Mouse (Mus musculus) heart, adult 11 months (tissue): ENCODE data around the gene Gm20605.

Experiments used
- DNase-seq: peaks from one replicate; pipeline ENCODE4 v3.0.0; 2022

The Gm20605 gene

DNA sequence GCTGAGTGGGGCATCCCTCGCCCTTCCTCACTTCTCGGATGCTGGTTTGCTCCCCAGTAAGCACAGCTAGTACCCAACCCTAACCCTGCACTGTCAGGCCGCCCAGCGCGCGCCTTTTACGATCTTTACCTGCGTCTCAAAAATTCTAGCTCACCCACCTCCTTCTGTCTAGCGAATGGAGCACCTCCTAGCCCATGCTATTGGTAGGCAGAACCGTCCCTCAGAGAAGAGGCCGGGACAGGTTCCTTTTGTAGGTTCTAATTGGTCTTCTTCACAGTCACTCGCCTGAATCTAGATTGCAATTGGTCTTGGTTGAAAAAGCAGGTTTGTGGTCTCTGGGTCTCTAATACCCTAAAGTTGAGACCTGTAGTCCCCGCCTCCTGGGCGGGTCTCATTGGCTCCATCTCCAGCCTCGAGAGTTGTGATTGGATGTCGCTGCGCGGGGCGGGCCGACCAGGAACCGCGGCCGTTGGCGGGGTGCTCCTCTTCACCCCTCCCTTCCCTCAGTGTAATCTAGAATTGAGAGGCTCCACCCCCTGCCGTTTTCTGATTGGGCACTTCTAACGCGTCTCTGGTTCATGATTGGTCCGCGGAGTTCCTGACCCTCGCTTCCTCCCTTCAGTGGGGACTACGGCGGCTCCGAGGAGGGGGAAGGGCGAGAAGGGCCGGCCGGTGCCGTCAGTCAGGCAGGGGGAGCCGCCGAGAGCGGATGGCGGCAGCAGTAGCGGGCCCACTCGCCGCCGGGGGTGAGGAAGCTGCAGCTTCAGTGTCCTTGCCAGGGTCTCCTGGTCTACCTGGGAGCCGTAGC, at the start of gene Gm20605, which contains the start of the genes Fbxo24 and Lrch4:
Gene Gm20605, plus strand, starts transcription at position 678 of the 808 bp plus-strand sequence.
Gene Fbxo24, minus strand, starts transcription at position 505 of the 808 bp plus-strand sequence.
Gene Lrch4, plus strand, starts transcription at position 624 of the 808 bp plus-strand sequence.
- peak; percentile 100 for DNase-seq

DNA sequence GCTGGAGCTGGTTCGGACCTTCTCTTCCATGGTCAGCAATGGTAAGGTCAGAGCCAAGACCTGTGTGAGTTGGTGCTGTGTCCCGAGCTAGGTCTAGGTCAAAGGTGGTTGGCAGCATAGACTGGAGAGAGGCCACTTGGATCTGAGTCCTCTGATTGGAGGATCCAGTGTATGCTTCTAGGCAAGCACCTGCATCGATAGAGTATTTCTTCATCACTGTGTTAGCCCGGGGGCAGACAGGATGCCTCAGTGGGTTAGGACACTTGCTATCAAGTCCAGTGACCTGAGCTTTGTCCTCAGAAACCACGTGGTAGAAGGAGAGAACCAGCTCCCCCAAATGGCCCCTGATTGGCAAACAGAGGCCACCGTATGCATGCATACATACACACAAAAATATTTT, 48.7 kb upstream of the Gm20605 start:
- no peak for DNase-seq

DNA sequence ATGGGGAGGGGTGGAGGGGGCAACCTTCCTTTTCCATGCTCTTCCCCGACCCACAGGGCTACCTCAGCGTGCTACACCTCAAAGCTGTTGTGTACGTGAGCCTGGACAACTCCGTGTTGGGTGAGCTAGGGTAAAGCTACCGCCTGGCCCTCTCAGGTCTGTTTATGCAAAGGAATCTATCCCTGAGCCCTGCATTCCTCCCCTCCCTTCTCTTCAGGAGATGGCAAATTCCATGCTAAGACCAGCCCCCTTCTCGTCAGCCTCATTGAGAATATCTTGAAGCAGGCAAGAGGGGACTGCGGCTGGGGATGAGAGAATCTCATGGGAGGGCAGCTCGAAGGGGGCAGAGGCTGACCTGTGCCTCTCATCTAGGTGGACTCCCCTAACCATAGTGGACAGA, 46.3 kb upstream of the Gm20605 start:
- DNase-seq, result no peak

DNA sequence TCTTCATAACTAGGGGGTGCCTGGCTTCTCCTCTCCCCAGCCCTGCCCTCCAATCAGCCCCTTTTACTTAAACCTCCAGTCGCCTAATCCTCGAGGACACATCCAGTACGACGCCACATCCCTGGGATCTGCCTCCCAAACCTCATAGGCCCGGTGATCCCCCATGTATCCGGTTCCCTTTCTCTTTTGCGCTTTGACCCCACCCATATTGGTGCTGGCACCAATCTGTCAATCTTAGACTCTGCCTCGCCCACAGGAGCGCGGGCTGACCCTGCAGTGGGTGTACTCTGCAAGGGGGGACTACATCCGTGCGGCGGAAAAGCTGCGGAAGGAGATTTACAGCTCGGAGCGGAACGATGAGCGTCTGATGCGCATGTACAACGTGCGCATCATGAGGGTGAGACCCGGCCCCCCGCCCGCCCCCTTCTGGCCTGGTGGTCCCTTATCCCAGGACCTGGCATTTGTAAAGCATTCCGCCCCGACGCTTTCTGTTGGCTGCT, 45.3 kb upstream of the Gm20605 start:
- DNase-seq, result peak; percentile 96

DNA sequence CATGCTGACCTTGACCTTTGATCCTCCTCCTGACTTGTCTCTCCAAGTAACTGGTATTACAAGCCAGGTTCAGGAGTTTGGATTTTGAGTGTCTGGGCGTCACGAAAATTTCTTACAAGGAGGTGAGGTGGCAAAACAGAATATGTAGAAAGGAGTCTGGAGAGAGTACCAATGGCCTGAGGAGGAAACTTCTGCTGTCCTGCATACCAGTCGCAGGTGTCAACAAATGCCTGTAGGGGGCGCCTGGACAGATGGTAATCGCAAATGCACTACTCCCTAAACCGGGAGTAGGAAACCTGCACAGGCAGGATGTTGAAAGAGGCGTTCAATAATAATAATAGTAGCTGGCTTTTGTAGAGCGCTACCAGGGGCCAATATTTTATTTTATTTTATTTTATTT, 44.0 kb upstream of the Gm20605 start:
- peak; percentile 96 for DNase-seq

DNA sequence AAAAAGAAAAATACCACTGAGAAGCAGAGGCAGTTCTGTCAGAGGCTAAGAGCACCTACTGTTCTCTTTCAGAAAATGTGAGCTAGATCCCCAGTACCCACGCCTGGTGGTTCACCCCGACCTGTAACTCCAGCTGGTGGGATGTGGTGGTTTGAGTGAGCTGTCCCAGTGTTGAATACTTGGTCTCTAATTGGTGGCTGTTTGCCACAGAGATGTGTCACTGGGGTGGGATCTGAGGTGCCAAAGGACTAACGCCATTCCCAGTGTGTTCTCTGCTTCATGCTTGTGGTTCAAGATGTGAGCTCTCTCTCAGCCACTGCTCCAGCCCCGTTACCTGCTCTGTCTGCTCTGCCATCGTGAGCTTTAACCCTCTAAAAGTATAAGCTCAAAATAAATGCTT, 38.5 kb upstream of the Gm20605 start:
- DNase-seq, result no peak

DNA sequence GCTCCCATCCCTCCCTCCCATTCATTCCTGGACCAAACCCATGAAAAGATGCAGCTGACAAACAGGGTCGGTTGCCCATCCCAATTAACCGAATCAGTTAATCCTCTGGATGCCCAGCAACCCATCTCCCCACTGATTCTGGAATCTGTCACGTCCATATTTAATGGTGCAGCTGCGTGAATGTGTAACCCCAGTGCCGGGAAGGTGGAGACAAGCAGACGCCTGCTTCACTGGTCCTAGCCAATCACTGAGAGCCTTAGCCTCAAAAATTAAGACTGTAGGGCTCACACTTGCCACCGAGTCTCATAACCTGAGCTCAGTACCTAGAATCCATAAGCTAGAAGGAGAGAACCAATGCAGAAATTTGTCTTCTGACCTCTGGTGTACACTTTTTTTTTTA, 33.1 kb upstream of the Gm20605 start:
- DNase-seq, result no peak

DNA sequence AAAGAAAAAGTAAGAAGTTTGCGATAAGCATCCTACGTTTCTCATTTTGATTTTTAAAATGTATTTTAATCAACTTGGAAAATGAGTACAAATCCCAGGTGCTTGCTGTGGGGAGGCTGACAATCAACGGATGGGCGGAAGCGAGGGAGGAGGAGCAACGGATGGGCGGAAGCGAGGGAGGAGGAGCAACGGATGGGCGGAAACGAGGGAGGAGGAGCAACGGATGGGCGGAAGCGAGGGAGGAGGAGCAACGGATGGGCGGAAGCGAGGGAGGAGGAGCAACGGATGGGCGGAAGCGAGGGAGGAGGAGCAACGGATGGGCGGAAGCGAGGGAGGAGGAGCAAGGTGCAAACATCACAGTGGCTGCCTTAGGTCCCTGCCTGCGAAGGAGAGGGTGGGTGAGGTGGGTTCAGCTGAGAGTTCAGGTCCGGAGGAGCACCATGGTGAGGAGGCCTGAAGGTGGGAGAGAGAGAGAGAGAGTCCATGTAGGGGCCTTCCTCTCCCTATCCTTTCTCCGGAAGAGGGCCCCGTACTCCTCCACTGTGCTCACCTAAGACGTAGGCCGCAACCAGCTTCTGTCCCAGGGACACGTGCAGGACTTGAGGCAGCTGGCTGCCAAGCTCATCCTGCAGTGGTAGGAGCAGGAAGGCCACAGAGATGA, 32.2 kb upstream of the Gm20605 start:
- DNase-seq, result peak; percentile 94

DNA sequence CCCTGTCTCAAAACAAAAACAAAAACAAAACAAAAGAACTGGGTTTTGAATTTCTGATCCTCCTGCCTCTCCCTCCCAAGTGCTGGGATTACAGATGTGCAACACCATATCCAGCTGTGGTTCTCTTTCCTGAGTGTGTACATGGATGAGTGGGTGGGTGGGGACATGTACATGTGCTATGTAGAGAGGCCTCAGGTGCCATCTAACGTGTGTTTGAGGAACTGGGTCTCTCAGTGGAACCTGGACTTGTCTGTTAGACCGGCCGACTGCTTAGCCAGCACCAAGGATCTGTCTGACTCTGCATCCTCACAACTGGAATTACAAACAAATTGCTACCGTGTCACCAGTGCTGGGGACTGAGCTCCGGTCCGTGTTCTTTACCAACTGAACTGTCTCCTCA, 31.4 kb upstream of the Gm20605 start:
- no peak for DNase-seq

DNA sequence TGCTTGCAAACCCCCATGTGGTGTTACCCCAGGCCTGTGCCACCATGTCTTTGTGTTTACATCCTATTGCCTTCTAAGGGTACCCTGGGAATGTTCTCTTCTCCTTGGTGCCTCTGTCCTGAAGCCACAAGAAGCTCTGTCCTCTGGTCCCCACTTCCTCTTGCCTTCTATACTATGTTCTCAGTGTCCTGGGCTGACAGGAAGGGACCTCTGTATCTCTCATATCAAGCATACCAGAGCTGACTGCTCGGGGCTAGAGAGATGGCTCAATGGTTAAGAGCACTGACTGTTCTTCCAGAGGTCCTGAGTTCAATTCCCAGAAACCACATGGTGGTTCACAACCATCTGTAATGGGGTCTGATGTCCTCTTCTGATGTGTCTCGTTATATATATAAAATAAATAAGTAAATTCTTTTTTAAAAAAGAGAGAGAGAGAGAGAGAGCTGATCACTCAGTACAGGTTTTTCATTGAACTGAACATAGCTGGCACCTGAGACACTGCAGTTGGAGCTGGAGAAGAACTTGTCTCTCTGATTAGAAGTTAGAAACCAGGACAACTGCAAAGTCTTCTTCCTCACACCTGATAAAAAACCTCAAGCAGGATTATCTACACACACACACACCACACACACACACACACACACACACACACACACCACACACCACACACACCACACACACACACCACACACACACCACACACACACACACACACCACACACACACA, 30.7 kb upstream of the Gm20605 start:
- no peak for DNase-seq

DNA sequence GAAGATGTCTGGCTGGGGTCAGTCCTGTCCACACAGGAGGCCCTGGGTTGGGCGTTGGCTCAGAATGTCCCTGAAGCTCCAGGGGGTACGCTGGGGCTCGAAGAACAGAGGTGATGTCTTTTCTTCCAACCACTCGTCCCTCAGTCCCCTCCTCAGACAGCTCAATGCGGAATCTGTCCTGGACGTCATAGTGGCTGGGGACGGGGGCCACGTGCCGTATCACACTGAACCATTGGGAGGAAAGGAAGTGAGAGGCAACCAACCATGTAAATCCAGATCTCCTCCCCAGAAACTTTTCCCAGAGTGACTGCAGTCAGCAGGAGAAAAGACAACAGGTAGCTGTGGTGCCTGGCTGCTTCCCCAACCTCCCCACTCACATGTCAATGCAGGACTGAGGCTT, 29.4 kb upstream of the Gm20605 start:
- DNase-seq, result peak; percentile 95

DNA sequence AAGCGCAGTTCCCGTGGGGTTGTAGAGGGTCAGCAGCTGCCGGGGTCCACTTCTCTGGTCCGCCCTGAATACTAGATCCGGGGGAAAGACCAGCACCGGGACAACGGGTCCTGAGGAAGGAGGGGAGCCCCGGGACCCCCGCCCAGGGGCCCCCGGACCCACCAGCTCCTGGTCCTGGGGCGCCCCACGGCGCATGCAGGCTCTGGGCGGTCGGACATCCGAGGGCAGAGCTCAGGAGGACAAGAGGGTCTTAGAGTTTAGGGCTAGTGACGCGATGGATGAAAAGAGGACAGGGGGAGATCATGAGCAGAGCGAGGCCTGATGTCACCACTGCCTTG, 28.7 kb upstream of the Gm20605 start:
- DNase-seq, result no peak

DNA sequence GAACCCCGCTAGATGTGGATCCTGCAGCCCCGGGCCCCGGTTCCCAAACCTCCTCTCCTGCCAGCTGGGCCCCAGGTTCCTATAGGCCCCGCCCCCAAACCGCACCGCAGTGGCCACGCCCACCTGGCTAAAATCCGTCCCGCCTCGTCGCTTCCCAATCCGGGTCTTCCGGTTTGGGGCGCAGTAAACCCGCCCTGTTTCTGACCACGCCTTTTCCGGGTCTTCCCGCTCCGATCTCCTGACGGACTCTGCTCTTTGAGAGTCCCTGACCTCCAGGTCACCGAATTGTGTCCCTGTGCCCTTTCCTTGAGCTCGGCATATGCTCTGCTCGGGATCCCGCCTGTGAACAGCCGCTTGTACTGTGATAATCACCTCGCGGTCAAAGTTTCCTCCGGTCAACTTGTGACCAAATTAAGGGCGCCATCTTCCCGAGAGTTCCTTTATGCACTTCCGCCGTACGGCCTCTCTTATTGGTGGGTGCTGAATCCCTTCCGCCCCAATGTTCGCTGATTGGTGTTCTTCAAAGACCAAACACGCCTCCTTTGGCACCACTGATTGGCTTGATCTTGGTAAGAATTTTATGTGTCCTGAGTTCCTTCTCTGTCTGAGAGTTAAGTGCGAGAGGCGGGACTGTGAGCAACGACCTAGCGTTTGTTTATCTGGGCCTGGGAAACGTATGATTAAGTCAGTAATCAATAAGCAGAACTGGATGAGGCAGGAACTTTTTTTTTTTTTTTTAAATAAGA, 28.2 kb upstream of the Gm20605 start, which contains the start of gene Mospd3:
Gene Mospd3, minus strand, starts transcription at position 440 of the 746 bp plus-strand sequence.
- peak; percentile 100 for DNase-seq

DNA sequence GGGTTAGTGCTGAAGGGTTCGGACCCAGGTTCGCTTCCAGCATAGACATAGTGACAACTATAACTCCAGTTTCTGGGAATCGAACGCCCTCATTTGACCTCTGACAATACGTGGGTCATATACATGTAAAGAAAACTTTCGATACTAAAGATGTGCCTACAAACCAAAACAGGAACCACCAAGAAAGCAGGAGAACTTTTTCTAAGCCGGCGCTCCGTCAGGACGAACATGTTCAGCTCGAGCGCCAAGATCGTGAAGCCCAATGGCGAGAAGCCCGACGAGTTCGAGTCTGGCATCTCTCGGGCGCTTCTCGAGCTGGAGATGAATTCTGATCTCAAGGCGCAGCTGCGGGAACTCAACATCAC, 27.6 kb upstream of the Gm20605 start:
- DNase-seq, result no peak

DNA sequence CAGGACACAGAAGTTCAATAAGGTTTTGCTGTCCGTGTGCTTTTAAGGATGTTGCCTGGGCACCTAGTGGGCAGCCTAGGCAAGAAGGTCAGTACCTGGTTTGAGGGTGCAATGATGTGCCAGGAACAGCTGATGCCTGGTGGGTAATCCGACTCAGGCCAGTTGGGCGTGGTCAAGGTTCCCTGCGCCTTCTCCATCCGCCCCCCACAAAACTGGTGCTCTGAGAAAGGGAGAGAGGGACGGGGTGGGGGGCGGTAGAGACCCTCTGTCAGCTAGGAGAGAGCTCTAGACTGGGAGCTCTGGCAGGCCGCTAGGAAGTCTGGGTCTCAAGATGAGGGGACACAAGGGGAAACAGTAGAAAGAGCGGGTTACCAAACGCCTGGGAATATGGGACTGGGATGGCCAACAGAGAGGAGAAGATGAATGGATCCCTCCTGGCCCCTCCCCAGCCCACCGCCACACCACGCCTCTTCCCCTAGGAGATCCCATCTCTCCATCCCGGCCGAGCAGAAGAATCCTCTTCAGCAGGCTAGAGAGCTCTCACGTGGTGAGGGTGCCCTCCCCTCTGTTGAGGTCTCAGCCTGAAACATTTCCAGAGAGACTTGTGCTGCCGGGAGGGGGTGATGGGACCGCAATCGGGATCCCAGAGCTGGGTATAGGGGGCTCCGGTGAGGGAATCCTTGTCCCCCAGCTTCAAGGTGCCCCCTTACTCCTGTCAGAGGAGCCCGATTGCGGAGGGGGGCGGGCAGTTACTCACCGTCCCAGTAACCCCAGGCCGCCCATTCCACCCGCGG, 20.9 kb upstream of the Gm20605 start:
- DNase-seq, result peak; percentile 92

DNA sequence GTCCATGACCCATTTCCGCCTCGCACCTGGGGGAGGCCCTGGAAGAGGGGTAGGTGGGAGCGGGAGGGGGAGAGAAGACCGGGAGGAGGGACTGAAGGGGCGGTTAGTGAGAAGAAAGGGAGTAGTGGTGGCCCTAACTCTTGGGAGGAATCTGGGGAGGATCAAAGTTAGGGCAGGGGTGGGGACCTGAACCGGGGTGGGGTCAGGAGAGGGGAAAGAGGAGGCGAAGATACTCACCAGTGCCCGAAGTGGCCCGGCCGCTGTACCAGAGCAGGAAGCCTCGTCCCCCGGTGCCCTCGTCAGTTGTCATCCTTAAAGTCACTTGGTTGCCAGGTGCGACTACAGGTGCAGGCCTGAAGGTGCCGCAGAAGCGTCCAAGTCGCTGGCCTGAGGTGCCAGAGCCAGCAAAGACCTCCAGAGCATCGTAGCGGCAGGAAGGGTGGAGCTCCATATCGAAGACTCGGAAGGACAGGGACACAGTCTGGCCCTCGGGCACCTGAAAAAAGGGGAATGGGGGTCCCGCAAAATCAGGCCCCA, 20.3 kb upstream of the Gm20605 start:
- DNase-seq, result no peak

DNA sequence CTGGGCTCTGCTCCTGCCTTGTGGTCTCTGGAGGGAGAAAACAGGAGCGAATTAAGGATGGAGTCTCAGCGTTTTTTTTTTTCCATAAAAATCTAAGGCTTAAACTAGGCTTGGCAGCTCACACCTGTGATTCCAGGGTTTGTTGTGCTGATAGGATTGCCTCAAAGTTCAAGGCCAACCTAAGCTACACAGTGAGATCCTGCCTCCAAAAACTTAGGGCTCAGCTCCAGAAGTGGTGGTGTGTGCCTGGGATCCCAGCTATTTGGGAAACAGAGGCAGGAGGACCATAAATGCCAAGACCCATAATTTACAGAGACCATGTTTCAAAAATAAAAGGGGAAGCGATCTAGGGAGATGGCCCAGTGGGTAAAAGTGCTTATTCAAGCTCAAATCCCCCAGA, 19.7 kb upstream of the Gm20605 start:
- peak; percentile 87 for DNase-seq

DNA sequence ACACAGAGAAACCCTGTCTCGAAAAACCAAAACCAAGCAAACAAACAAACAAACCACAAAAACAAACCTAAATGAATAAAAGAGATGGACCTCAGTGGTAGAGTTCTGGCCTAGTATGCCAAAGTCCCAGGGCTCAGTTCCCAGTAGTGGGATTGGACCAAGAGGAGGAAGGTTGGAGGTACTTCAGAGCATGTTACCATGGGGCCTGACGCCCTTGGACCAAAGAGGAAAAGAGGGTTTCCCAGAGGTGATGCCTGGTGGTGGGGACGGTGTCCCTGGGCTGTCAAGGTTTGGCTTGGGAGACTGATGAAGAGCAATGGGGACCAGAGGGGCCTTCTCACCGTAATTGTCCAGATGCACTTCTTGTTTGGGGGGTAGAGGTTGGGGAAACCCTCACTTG, 18.9 kb upstream of the Gm20605 start:
- peak; percentile 92 for DNase-seq

DNA sequence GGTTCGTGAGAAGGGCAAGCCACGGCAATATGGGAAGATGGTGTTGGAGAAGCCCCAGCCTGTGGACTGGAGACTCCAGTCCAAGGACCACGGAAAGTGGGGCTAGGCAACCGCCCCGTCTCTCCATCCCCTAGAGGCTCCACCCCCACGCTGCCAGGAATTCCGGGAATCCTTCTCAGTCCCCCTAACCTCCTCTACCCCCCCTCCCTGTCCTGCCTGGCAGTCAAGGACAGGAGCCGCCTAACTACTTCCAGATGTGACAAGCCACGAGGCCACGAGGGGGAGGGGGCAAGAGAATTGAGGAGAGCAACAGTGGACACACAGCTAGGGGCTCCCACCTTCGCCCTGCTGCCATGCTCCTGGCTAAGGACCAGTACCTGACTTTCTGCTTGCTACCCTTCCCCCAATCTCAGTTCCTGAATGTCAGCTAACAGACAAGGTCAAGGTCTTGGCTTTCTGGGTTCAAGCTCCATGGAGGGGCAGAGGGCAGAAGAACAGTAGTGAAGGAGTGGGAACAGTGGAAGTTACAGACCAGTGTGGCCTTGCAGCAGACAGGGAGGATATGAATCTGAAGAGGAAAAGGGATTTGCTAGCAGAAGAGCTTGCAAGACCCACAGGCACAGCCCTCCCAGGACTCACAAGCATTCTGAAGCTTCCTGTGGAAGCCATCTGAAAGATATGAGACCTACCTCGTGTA, 18.3 kb upstream of the Gm20605 start:
- peak; percentile 99 for DNase-seq

DNA sequence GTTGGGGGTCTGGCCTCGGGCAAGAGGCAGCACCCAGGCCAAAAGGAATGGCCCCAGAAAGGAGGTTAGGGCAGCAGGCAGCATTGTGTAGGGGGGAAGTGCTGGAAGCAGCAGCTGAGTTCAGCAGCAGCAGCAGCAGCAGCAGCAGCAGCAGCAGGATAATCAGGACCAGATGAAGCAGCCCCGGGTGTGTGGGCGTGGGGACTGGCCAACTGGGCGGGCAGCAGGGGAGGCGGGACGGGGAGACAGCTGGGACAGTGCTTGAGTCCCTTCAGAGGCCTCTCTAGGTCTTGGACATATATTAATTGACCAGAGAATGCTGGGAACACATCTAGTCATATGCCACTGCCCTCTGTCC, 17.8 kb upstream of the Gm20605 start:
- peak; percentile 98 for DNase-seq

DNA sequence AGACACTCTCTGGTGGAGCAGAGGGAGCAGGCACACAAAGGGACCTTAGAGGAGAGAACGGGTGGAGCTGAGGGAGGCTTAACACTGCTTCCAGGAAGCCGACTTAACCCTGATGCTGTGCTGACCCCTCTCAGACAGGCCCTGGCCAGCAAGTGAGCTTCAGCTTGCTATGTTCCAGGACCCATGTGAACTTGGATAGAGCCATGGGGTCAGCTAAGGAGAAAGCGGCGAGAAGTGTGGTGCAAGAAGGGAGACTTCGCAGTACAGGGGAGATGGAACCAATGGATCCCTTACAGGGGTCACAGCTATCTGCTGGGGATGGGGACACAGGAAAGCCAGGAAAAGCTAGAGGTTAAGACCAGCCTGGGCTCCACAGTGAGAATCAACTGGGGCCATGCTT, 15.9 kb upstream of the Gm20605 start:
- peak; percentile 96 for DNase-seq
